Mouse (Mus musculus): Measurements from ENCODE around the gene Tma7.

DNA sequence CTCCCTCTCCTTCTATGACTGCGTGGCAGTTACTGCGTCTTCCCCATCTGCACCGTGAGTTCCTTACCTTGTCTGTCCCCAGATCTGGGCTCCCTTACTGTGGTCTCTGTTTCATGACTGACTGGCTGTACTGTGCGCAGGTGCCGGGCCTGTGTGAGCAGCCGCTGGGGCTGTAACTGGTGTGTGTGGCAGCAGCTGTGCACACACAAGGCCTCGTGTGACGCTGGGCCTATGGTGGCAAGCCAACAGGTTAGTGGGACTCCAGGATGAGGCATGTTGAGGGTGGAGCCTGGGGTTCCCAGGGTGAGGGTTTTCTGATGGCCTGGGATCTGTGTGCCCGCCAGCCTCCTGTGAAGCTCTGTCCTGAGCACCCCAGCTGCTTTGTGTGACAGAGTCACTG, 21.7 kb upstream of the Tma7 start:
- no peak for TF ChIP-seq CTCF (IDR thresholded peaks at IDR 0.05; ENCODE audit: insufficient read depth, low read depth, low read length)
- no peak for TF ChIP-seq POLR2A (IDR thresholded peaks at IDR 0.05; ENCODE audit: insufficient read depth, low read depth, low read length)
